Mouse (Mus musculus): ENCODE data around the gene Nrf1.

GRCm38 (mm10) chr6:30167192-30167591 is 119.4 kb downstream of the Nrf1 start:
- TF ChIP-seq CTCF (IDR thresholded peaks at IDR 0.05; ENCODE audit: low read depth) (no peak), EP300 (IDR thresholded peaks at IDR 0.05; ENCODE audit: low read depth) (no peak)

Measured in liver, embryonic 14.5 days (tissue).